Mouse (Mus musculus): ENCODE measurements at regions not wholly inside any gene's neighbourhood (a gene's known extent, or its start where the extent isn't known, plus 50 kb on each side); places are given as distances from the start of the nearest gene placed in this dataset.

DNA sequence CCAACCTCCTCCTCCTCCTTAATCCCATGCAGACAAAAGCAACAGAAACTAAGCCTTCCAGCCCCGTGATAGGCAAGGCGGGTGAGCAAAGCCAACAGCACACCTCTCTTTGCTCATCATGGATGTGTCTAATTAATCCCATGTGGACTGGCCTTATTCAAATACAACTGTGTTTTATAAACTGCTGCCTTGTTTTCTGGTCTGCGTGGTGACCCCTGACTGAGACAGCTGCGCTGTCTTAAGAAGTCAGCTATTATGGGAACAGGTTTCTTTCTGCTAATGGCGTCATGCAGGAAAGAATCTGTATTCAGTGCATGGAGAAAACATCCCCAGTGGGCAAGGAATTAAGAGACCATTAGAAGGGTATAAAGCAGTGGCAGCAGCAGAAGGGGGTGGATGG lies 161.6 kb upstream of the Kiz start:
- Histone ChIP-seq H3K9me3 (no peaks in the 10 kb centered on the region), H3K27me3 (replicated peaks) (no peaks in the 10 kb centered on the region), H3K4me3 (no peak overlapping the region), H3K4me1 (peaks cover 5% of the 10 kb centered on the region), H3K36me3 (no peaks in the 10 kb centered on the region), H3K27ac (no peak overlapping the region), H3K4me2 (replicated peaks) (no peak overlapping the region), H3K9ac (no peak overlapping the region)
- WGBS = 37% methylated on average over 5 of the region's 5 CpGs
- peak; percentile 73; the same call in 1 of the 2 replicates for ATAC-seq (ENCODE audit: low FRiP score, low read depth)

DNA sequence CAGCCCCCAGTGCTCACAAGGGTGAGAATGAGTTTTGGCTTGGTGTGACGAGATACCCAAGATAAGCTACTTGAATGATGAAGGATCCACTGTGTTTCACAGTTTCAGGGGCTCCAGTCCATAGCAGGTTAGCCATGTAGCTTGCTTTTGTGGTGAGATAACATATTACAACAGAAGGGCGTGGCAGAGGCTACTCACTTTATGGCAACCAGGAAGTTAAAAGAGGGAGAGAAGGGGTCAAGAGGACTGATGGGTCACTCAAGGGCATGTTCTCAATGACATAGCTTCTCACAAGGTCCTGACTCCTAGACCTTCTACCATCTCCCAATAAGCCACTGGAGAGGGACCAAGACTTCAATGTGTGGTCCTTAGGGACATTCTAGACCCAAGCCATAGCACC lies 159.4 kb upstream of the Kiz start:
- ATAC-seq (ENCODE audit: low FRiP score, low read depth) = no peak
- WGBS = 90% methylated on average over 2 of the region's 2 CpGs
- Histone ChIP-seq H3K36me3 (no peaks in the 10 kb centered on the region), H3K4me1 (peaks cover 5% of the 10 kb centered on the region), H3K4me2 (replicated peaks) (no peak overlapping the region), H3K9me3 (no peaks in the 10 kb centered on the region), H3K27ac (no peak overlapping the region), H3K4me3 (no peak overlapping the region), H3K27me3 (replicated peaks) (no peaks in the 10 kb centered on the region), H3K9ac (no peak overlapping the region)

DNA sequence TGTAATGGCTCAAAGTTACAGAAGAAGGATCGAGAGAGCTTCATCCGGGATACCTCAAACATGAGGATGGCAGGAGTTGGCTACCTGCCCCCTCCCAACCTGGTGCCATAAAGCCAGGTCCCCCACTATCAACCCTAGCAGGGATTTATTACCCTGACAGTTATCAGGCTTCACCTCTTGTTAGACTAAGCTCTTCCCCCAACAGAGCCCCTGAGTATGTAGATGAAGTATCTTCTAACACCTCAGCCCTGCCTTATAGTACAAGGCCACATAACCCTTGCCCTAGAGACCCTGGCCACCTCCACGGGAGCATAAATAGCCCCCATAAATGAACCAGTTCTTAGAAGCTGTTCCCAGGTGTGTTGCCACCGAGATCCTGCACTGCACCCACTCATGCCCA lies 158.9 kb upstream of the Kiz start:
- no peak overlapping the region for H3K27ac ChIP-seq
- 88% methylated on average over 4 of the region's 4 CpGs for WGBS
- no peak overlapping the region for H3K9ac ChIP-seq
- H3K27me3 ChIP-seq (replicated peaks) = no peaks in the 10 kb centered on the region
- peaks cover 5% of the 10 kb centered on the region for H3K4me1 ChIP-seq
- no peaks in the 10 kb centered on the region for H3K36me3 ChIP-seq
- no peaks in the 10 kb centered on the region for H3K9me3 ChIP-seq
- no peak overlapping the region for H3K4me2 ChIP-seq (replicated peaks)
- no peak overlapping the region for H3K4me3 ChIP-seq
- no peak for ATAC-seq (ENCODE audit: low FRiP score, low read depth)

GRCm38 (mm10) chr2:146710676-146711075 lies 145.0 kb upstream of the Kiz start:
- Histone ChIP-seq H3K9me3 (no peaks in the 10 kb centered on the region), H3K4me2 (replicated peaks) (no peak overlapping the region), H3K4me1 (0 out of 2 replicates have a peak, but pooled peaks cover 5% of the 10 kb centered on the region), H3K27ac (no peak overlapping the region), H3K9ac (no peak overlapping the region), H3K4me3 (no peak overlapping the region), H3K27me3 (replicated peaks) (no peaks in the 10 kb centered on the region), H3K36me3 (no peaks in the 10 kb centered on the region)
- WGBS = 45% methylated on average over 8 of the region's 8 CpGs
- ATAC-seq (ENCODE audit: low FRiP score, low read depth) = peak; percentile 70

DNA sequence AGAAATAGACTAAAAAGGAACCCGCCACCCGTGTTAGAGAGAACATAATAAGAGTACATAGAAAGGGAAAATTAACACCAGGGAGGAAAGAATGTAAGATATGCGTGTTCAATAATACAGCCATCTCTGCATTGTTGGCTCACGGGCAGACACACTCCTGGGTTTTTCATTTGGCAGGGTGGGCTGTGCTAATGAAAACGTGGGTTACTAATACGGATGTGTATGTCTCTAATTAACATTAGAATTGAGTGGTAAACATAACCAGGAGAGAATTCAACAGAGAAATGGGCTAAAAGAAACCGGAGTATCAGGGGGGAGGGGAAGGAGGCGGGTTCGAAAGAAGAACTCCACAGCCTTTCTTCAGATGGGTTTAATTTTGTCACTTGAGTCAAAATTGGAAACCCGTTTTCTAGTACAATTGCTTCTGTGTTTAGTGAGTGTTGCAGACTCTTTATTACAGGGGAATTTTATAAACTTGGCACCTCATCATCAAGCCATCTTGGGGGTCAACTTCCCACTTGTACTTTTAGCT lies 134.4 kb upstream of the Kiz start:
- Histone ChIP-seq H3K9me3 (no peaks in the 10 kb centered on the region), H3K4me2 (replicated peaks) (no peak overlapping the region), H3K4me3 (no peak overlapping the region), H3K27me3 (replicated peaks) (no peaks in the 10 kb centered on the region), H3K9ac (no peak overlapping the region), H3K27ac (no peak overlapping the region), H3K4me1 (peaks cover 8% of the 10 kb centered on the region; the same call in 1 of the 2 replicates), H3K36me3 (no peaks in the 10 kb centered on the region)
- 38% methylated on average over 10 of the region's 10 CpGs for WGBS
- ATAC-seq (ENCODE audit: low FRiP score, low read depth) = no peak

DNA sequence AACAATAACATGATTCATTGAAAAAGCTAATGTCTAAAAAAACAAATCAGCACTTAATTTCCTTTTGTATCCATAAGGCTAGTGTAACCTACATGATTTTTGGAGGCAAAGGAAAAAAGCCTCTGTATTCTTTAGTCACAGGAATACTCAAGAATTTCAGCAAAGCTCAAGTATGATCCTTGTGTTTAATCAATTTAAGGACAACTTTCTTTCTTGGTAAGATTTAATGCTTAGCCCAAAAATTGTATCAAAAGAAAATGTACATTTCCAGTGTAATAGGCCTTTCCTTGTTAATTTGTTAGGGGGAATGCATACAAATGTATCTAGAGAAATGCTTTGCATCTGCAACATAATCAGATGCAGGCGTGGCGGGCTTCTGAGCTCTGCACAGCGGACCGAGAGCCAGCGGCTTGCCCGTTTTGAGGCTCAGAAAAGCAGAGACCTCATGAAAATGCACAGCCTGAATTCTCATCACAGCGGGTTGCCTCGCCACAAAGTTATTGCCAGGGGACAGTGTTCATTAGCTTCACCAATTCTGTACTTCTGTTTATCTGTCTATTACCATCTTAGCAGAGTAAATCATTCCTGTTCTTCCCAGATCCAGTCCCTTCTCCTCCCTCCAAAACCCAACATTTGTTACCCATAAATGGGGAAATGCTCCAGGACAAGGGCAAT lies 133.2 kb upstream of the Kiz start:
- H3K9ac ChIP-seq = no peak overlapping the region
- no peaks in the 10 kb centered on the region for H3K36me3 ChIP-seq
- H3K9me3 ChIP-seq = no peaks in the 10 kb centered on the region
- no peak overlapping the region for H3K4me2 ChIP-seq (replicated peaks)
- no peak overlapping the region for H3K27ac ChIP-seq
- 6% methylated on average over 8 of the region's 8 CpGs for WGBS
- H3K27me3 ChIP-seq (replicated peaks) = no peaks in the 10 kb centered on the region
- H3K4me3 ChIP-seq = no peak overlapping the region
- peak; percentile 58 for ATAC-seq (ENCODE audit: low FRiP score, low read depth)
- H3K4me1 ChIP-seq = peaks cover 8% of the 10 kb centered on the region; the same call in 1 of the 2 replicates

GRCm38 (mm10) chr2:146723172-146723571 lies 132.5 kb upstream of the Kiz start:
- WGBS = 38% methylated on average over 9 of the region's 9 CpGs

DNA sequence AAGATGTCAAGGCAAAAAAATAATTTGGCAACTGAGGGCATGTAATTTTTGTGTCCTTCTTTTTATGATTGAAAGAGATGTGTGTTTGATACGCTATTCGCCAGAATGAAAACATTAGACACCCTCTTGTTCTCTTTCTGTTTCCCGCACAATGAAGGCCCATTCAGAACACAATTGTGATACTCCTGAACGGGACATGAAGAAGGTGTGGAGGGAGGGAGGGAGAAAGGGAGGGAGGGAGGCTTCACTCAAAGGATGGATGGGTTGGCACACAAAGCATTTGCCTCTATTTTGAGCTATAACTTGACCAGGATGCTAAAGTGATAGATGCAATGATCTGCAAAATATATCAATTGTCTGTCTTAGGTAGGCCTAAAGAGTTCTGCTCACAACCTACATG lies 132.0 kb upstream of the Kiz start:
- 47% methylated on average over 4 of the region's 4 CpGs for WGBS
- Histone ChIP-seq H3K4me3 (no peak overlapping the region), H3K9ac (no peak overlapping the region), H3K9me3 (no peaks in the 10 kb centered on the region), H3K27me3 (replicated peaks) (no peaks in the 10 kb centered on the region), H3K36me3 (no peaks in the 10 kb centered on the region), H3K27ac (peak overlapping the region; percentile 33; the same call in 1 of the 2 replicates), H3K4me1 (peaks cover 8% of the 10 kb centered on the region; the same call in 1 of the 2 replicates), H3K4me2 (replicated peaks) (no peak overlapping the region)
- ATAC-seq (ENCODE audit: low FRiP score, low read depth) = peak; percentile 30; the same call in 1 of the 2 replicates

More at GRCm38 (mm10) chr2:146723172-146723571, 132.5 kb upstream of the Kiz start:
- ATAC-seq (ENCODE audit: low FRiP score, low read depth) = peak; percentile 67
- no peak overlapping the region for H3K9ac ChIP-seq
- peaks cover 8% of the 10 kb centered on the region; the same call in 1 of the 2 replicates for H3K4me1 ChIP-seq
- H3K36me3 ChIP-seq = no peaks in the 10 kb centered on the region
- H3K27ac ChIP-seq = no peak overlapping the region
- no peaks in the 10 kb centered on the region for H3K27me3 ChIP-seq (replicated peaks)
- H3K9me3 ChIP-seq = no peaks in the 10 kb centered on the region
- H3K4me2 ChIP-seq (replicated peaks) = no peak overlapping the region
- H3K4me3 ChIP-seq = no peak overlapping the region

- no peak overlapping the region for H3K4me3 ChIP-seq
- H3K36me3 ChIP-seq = no peaks in the 10 kb centered on the region
- peaks cover 8% of the 10 kb centered on the region; the same call in 1 of the 2 replicates for H3K4me1 ChIP-seq
- no peak overlapping the region for H3K27ac ChIP-seq
- no peaks in the 10 kb centered on the region for H3K9me3 ChIP-seq
- no peak overlapping the region for H3K4me2 ChIP-seq (replicated peaks)
- no peak overlapping the region for H3K9ac ChIP-seq
- H3K27me3 ChIP-seq (replicated peaks) = no peaks in the 10 kb centered on the region
- peak; percentile 45 for ATAC-seq (ENCODE audit: low FRiP score, low read depth)
- 45% methylated on average over 10 of the region's 10 CpGs for WGBS
Measured at GRCm38 (mm10) chr2:146724142-146724679, 131.5 kb upstream of the Kiz start.

DNA sequence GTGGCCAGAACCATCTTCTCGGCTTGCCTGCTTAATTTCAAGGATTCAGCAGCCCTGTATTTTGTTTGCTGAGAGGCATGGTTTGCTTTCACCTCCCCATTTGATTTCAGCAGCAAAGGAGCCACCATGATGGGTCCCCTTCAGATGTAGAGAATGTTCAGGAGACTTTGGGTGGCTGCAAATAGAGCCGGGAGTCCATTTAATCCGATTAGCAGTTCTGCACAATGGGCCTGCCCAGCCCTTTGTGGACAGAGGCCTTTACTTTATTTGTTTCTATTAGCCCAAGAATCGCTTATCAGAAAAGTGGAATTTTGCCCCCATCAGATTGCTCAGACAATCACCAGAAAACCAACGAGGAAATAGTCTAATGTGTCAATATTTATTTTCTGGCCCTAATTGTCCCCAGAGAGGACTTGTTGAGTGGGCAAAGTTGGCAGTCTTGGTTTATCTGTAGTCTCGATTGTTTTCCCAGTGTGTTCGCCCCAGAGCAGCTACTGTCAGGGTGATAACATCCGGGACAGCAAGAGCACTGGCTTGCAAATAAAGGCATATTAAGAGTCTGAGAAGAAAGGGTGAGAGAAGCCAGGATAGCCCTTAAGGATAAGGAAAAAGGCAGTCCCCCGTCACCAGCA lies 130.6 kb upstream of the Kiz start:
- H3K9ac ChIP-seq = no peak overlapping the region
- no peaks in the 10 kb centered on the region for H3K27me3 ChIP-seq (replicated peaks)
- peaks cover 8% of the 10 kb centered on the region; the same call in 1 of the 2 replicates for H3K4me1 ChIP-seq
- H3K36me3 ChIP-seq = no peaks in the 10 kb centered on the region
- ATAC-seq (ENCODE audit: low FRiP score, low read depth) = no peak
- H3K4me3 ChIP-seq = no peak overlapping the region
- no peaks in the 10 kb centered on the region for H3K9me3 ChIP-seq
- no peak overlapping the region for H3K27ac ChIP-seq
- no peak overlapping the region for H3K4me2 ChIP-seq (replicated peaks)
- WGBS = 66% methylated on average over 9 of the region's 9 CpGs

- H3K4me3 ChIP-seq = no peak overlapping the region
- H3K27me3 ChIP-seq (replicated peaks) = no peaks in the 10 kb centered on the region
- no peak overlapping the region for H3K9ac ChIP-seq
- no peaks in the 10 kb centered on the region for H3K9me3 ChIP-seq
- H3K36me3 ChIP-seq = no peaks in the 10 kb centered on the region
- no peak for ATAC-seq (ENCODE audit: low FRiP score, low read depth)
- peaks cover 2% of the 10 kb centered on the region; the same call in 1 of the 2 replicates for H3K4me1 ChIP-seq
- H3K4me2 ChIP-seq (replicated peaks) = no peak overlapping the region
- no peak overlapping the region for H3K27ac ChIP-seq
Measured at GRCm38 (mm10) chr2:146728693-146729092, 127.0 kb upstream of the Kiz start.

DNA sequence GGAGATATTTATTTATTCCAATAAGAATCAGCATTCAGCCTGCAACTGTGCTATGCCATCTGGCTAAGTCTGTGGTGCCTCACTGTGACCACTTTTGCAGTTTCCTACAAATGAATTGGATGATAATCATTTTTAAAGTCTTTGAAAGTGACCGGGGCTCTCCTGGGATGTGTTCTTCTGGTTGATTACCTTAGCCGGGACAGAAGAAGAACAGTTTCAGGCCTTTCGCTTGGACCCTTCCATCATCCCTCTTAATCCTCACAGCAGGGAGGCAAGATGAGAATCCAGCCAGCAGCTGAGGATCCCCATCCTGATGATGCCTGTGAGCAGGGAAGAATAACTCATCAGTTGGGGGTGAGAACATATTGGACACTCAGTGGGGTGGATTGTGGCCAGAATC lies 124.6 kb upstream of the Kiz start:
- H3K4me1 ChIP-seq = no peaks in the 10 kb centered on the region
- no peaks in the 10 kb centered on the region for H3K9me3 ChIP-seq
- no peaks in the 10 kb centered on the region for H3K27me3 ChIP-seq (replicated peaks)
- H3K4me2 ChIP-seq (replicated peaks) = no peak overlapping the region
- 61% methylated on average over 3 of the region's 3 CpGs for WGBS
- no peak overlapping the region for H3K9ac ChIP-seq
- no peaks in the 10 kb centered on the region for H3K36me3 ChIP-seq
- no peak overlapping the region for H3K4me3 ChIP-seq
- ATAC-seq (ENCODE audit: low FRiP score, low read depth) = no peak
- no peak overlapping the region for H3K27ac ChIP-seq

All from neural tube, embryonic 12.5 days (tissue).